Mouse (Mus musculus): ENCODE results near the gene Cuedc2. TPM values are rescaled to one million over a fixed set of nuclear protein-coding genes. Genes with fewer than 3 reads are reported as not detected.

The Cuedc2 gene
- polyA plus RNA-seq (2016; fragmentation: Nextera tagmentation; extraction: Ambion mirVana): 150 and 183 TPM in 2 replicates

- peaks cover 13% of the 10 kb centered on the region; the same call in 1 of the 2 replicates for H3K27me3 ChIP-seq (ENCODE audit: low read depth, poor library complexity, severe bottlenecking)
- H3K4me3 ChIP-seq: peak within 1 kb of the TSS; percentile 73
- H3K4me1 ChIP-seq: peaks cover 20% of the 10 kb centered on the region
- under 1% methylated on average over 31 of the region's 31 CpGs for WGBS
- H3K27ac ChIP-seq: peak within 1 kb of the TSS; percentile 89
- H3K9me3 ChIP-seq (replicated peaks): no peaks in the 10 kb centered on the region
- H3K36me3 ChIP-seq: no peaks in the 10 kb centered on the region
- peak; percentile 95 for DNase-seq (ENCODE audit: low spot score)
These were observed at the start of gene Cuedc2 for GRCm38 (mm10) chr19:46338331-46338936. Gene Cuedc2 (minus strand): TSS chr19:46338702.

- no peaks in the 10 kb centered on the region for H3K4me1 ChIP-seq
- peaks cover 98% of the 10 kb centered on the region for H3K36me3 ChIP-seq
- H3K9me3 ChIP-seq (replicated peaks): no peaks in the 10 kb centered on the region
- H3K27me3 ChIP-seq (ENCODE audit: low read depth, poor library complexity, severe bottlenecking): no peaks in the 10 kb centered on the region
- no peak overlapping the region for H3K27ac ChIP-seq
- no peak overlapping the region for H3K4me3 ChIP-seq
- WGBS: 92% methylated on average over 9 of the region's 9 CpGs
- no peak for DNase-seq (ENCODE audit: low spot score)
These were observed 43.8 kb upstream of the Cuedc2 start for GRCm38 (mm10) chr19:46382275-46382674.

GRCm38 (mm10) chr19:46375891-46376290 lies 37.4 kb upstream of the Cuedc2 start:
- Histone ChIP-seq H3K9me3 (replicated peaks) (no peaks in the 10 kb centered on the region), H3K4me1 (peaks cover 7% of the 10 kb centered on the region), H3K36me3 (peaks cover 53% of the 10 kb centered on the region), H3K27me3 (ENCODE audit: low read depth, poor library complexity, severe bottlenecking) (no peaks in the 10 kb centered on the region), H3K4me3 (no peak overlapping the region), H3K27ac (no peak overlapping the region)
- no peak for DNase-seq (ENCODE audit: low spot score)
- WGBS: 52% methylated on average over 4 of the region's 4 CpGs

GRCm38 (mm10) chr19:46375489-46375888 lies 37.0 kb upstream of the Cuedc2 start:
- H3K4me1 ChIP-seq: peaks cover 7% of the 10 kb centered on the region
- H3K4me3 ChIP-seq: no peak overlapping the region
- no peaks in the 10 kb centered on the region for H3K27me3 ChIP-seq (ENCODE audit: low read depth, poor library complexity, severe bottlenecking)
- no peaks in the 10 kb centered on the region for H3K9me3 ChIP-seq (replicated peaks)
- no peak for DNase-seq (ENCODE audit: low spot score)
- 80% methylated on average over 5 of the region's 5 CpGs for WGBS
- no peak overlapping the region for H3K27ac ChIP-seq
- H3K36me3 ChIP-seq: peaks cover 49% of the 10 kb centered on the region

GRCm38 (mm10) chr19:46374477-46375088 lies 36.1 kb upstream of the Cuedc2 start:
- Histone ChIP-seq H3K9me3 (replicated peaks) (no peaks in the 10 kb centered on the region), H3K4me3 (no peak overlapping the region), H3K4me1 (peaks cover 7% of the 10 kb centered on the region), H3K36me3 (peaks cover 39% of the 10 kb centered on the region), H3K27ac (peak overlapping the region; percentile 21; the same call in 1 of the 2 replicates), H3K27me3 (ENCODE audit: low read depth, poor library complexity, severe bottlenecking) (no peaks in the 10 kb centered on the region)
- no peak for DNase-seq (ENCODE audit: low spot score)
- 49% methylated on average over 21 of the region's 21 CpGs for WGBS

- no peak overlapping the region for H3K27ac ChIP-seq
- no peaks in the 10 kb centered on the region for H3K9me3 ChIP-seq (replicated peaks)
- H3K36me3 ChIP-seq: no peaks in the 10 kb centered on the region
- no peak overlapping the region for H3K4me3 ChIP-seq
- H3K27me3 ChIP-seq (ENCODE audit: low read depth, poor library complexity, severe bottlenecking): no peaks in the 10 kb centered on the region
- 28% methylated on average over 4 of the region's 4 CpGs for WGBS
- no peaks in the 10 kb centered on the region for H3K4me1 ChIP-seq
- peak; percentile 59 for DNase-seq (ENCODE audit: low spot score)
These were observed 30.7 kb upstream of the Cuedc2 start for GRCm38 (mm10) chr19:46369204-46369603.

GRCm38 (mm10) chr19:46367798-46368590 lies 29.5 kb upstream of the Cuedc2 start:
- no peak overlapping the region for H3K4me3 ChIP-seq
- no peak for DNase-seq (ENCODE audit: low spot score)
- H3K27me3 ChIP-seq (ENCODE audit: low read depth, poor library complexity, severe bottlenecking): no peaks in the 10 kb centered on the region
- H3K36me3 ChIP-seq: no peaks in the 10 kb centered on the region
- no peaks in the 10 kb centered on the region for H3K9me3 ChIP-seq (replicated peaks)
- WGBS: 86% methylated on average over 23 of the region's 23 CpGs
- no peak overlapping the region for H3K27ac ChIP-seq
- H3K4me1 ChIP-seq: no peaks in the 10 kb centered on the region

- Histone ChIP-seq H3K27me3 (ENCODE audit: low read depth, poor library complexity, severe bottlenecking) (peaks cover 8% of the 10 kb centered on the region), H3K27ac (no peak overlapping the region), H3K4me1 (no peaks in the 10 kb centered on the region), H3K36me3 (no peaks in the 10 kb centered on the region), H3K4me3 (no peak overlapping the region), H3K9me3 (replicated peaks) (no peaks in the 10 kb centered on the region)
- 87% methylated on average over 11 of the region's 11 CpGs for WGBS
- no peak for DNase-seq (ENCODE audit: low spot score)
These were observed 24.9 kb upstream of the Cuedc2 start for GRCm38 (mm10) chr19:46363294-46364009.

- 90% methylated on average over 8 of the region's 8 CpGs for WGBS
- Histone ChIP-seq H3K9me3 (replicated peaks) (no peaks in the 10 kb centered on the region), H3K27ac (no peak overlapping the region), H3K27me3 (ENCODE audit: low read depth, poor library complexity, severe bottlenecking) (peaks cover 21% of the 10 kb centered on the region), H3K36me3 (no peaks in the 10 kb centered on the region), H3K4me3 (no peak overlapping the region), H3K4me1 (peaks cover 4% of the 10 kb centered on the region)
- DNase-seq (ENCODE audit: low spot score): no peak
These were observed 23.6 kb upstream of the Cuedc2 start for GRCm38 (mm10) chr19:46362104-46362503.

- no peak for DNase-seq (ENCODE audit: low spot score)
- H3K27me3 ChIP-seq (ENCODE audit: low read depth, poor library complexity, severe bottlenecking): peaks cover 41% of the 10 kb centered on the region
- H3K4me1 ChIP-seq: peaks cover 13% of the 10 kb centered on the region
- no peaks in the 10 kb centered on the region for H3K9me3 ChIP-seq (replicated peaks)
- WGBS: 69% methylated on average over 4 of the region's 4 CpGs
- H3K27ac ChIP-seq: no peak overlapping the region
- no peaks in the 10 kb centered on the region for H3K36me3 ChIP-seq
- no peak overlapping the region for H3K4me3 ChIP-seq
These were observed 19.9 kb upstream of the Cuedc2 start for GRCm38 (mm10) chr19:46358381-46358780.

GRCm38 (mm10) chr19:46357344-46358280 lies 19.1 kb upstream of the Cuedc2 start:
- WGBS: 20% methylated on average over 25 of the region's 25 CpGs
- Histone ChIP-seq H3K4me3 (peak overlapping the region; percentile 63), H3K27ac (no peak overlapping the region; the same call in 1 of the 2 replicates)

GRCm38 (mm10) chr19:46356701-46357138 lies 18.2 kb upstream of the Cuedc2 start:
- peaks cover 13% of the 10 kb centered on the region for H3K4me1 ChIP-seq
- no peaks in the 10 kb centered on the region for H3K9me3 ChIP-seq (replicated peaks)
- peak overlapping the region; percentile 63 for H3K4me3 ChIP-seq
- WGBS: 1% methylated on average over 29 of the region's 29 CpGs
- peaks cover 51% of the 10 kb centered on the region for H3K27me3 ChIP-seq (ENCODE audit: low read depth, poor library complexity, severe bottlenecking)
- peak; percentile 89 for DNase-seq (ENCODE audit: low spot score)
- H3K36me3 ChIP-seq: no peaks in the 10 kb centered on the region
- H3K27ac ChIP-seq: peak overlapping the region; percentile 73

More at GRCm38 (mm10) chr19:46357344-46358280, 19.1 kb upstream of the Cuedc2 start:
- DNase-seq (ENCODE audit: low spot score): no peak
- Histone ChIP-seq H3K27me3 (ENCODE audit: low read depth, poor library complexity, severe bottlenecking) (peaks cover 47% of the 10 kb centered on the region), H3K4me1 (peaks cover 13% of the 10 kb centered on the region), H3K9me3 (replicated peaks) (no peaks in the 10 kb centered on the region), H3K36me3 (no peaks in the 10 kb centered on the region)
